Mouse (Mus musculus) C2C12 (cell line): ENCODE results near the gene Btf3l4. TPM values are rescaled to one million over a fixed set of nuclear protein-coding genes. Genes with fewer than 3 reads are reported as not detected.

Source experiments
- H3K27me3 ChIP-seq: one replicate; pipeline ENCODE4 v1.6.1; 2011; ENCODE audit not compliant: control insufficient read depth, insufficient read depth, insufficient read length
- H3K36me3 ChIP-seq: one replicate; pipeline ENCODE4 v1.6.1; 2011; ENCODE audit not compliant: control insufficient read depth, insufficient read depth
- H3K4me3 ChIP-seq: one replicate; pipeline ENCODE4 v1.5.1; 2011; ENCODE audit warnings: mild to moderate bottlenecking, control low read depth; ENCODE audit not compliant: poor library complexity, insufficient read depth, severe bottlenecking
- H3K79me2 ChIP-seq: one replicate; pipeline ENCODE4 v1.6.1; 2011; ENCODE audit not compliant: control insufficient read depth, insufficient read depth
- H3K79me3 ChIP-seq: one replicate; pipeline ENCODE4 v1.6.1; 2011; ENCODE audit warnings: low read depth, control low read depth
- H3ac ChIP-seq: one replicate; pipeline ENCODE3; 2011; ENCODE audit warnings: low read depth; ENCODE audit not compliant: control insufficient read depth, insufficient read length
- CEBPB ChIP-seq: IDR thresholded peaks from one replicate; pipeline ENCODE4 v1.6.1; 2011; ENCODE audit warnings: low read depth, mild to moderate bottlenecking, control low read depth, moderate library complexity
- CTCF ChIP-seq: IDR thresholded peaks from one replicate; pipeline ENCODE4 v1.5.1; 2011; ENCODE audit not compliant: control insufficient read depth, insufficient read depth, insufficient read length
- FOSL1 ChIP-seq: IDR thresholded peaks from one replicate; pipeline ENCODE4 v1.8.0; 2011; ENCODE audit warnings: mild to moderate bottlenecking, low read length; ENCODE audit not compliant: poor library complexity, insufficient read depth, severe bottlenecking
- MAX ChIP-seq: IDR thresholded peaks from one replicate; pipeline ENCODE4 v1.6.1; 2011; ENCODE audit warnings: mild to moderate bottlenecking, control low read depth
- MYOD1 ChIP-seq: IDR thresholded peaks from one replicate; pipeline ENCODE4 v1.6.1; 2011; ENCODE audit warnings: low read depth; ENCODE audit not compliant: control insufficient read depth, insufficient read length
- MYOG ChIP-seq: IDR thresholded peaks from one replicate; pipeline ENCODE4 v1.6.1; 2011; ENCODE audit not compliant: control insufficient read depth, insufficient read length; ENCODE audit errors: extremely low read depth
- USF1 ChIP-seq: IDR thresholded peaks from one replicate; pipeline ENCODE4 v1.6.1; 2011; ENCODE audit warnings: low read depth, mild to moderate bottlenecking, control low read depth, moderate library complexity
- polyA plus RNA-seq: library from polyadenylated mRNA; unstranded; fragments of >200 nt; fragmentation: generic; extraction: Trizol; gene quantifications from one replicate; pipeline ENCODE4 v1.2.1, GENCODE M21; 2012; ENCODE audit warnings: missing spikeins

Btf3l4 gene
- polyA plus RNA-seq, 1 experiment, result 29.1 TPM

- TF ChIP-seq FOSL1 (no peak), CEBPB (no peak), MYOD1 (no peak)
- Histone ChIP-seq H3K79me2 (no peaks in the 10 kb centered on the region), H3K36me3 (no peaks in the 10 kb centered on the region), H3K4me3 (no peak overlapping the region), H3ac (no peak overlapping the region), H3K79me3 (no peaks in the 10 kb centered on the region), H3K27me3 (no peaks in the 10 kb centered on the region)
These were observed 29.9 kb downstream of the Btf3l4 start for GRCm38 (mm10) chr4:108803535-108803934.

- H3ac ChIP-seq, result no peak overlapping the region
- H3K36me3 ChIP-seq, result no peaks in the 10 kb centered on the region
- H3K79me3 ChIP-seq, result no peaks in the 10 kb centered on the region
- no peak overlapping the region for H3K4me3 ChIP-seq
- no peaks in the 10 kb centered on the region for H3K79me2 ChIP-seq
- TF ChIP-seq USF1 (no peak), MYOG (no peak), FOSL1 (no peak), CEBPB (peak; percentile 3), MYOD1 (no peak), CTCF (peak; percentile 22), MAX (no peak)
- no peaks in the 10 kb centered on the region for H3K27me3 ChIP-seq
These were observed 35.2 kb downstream of the Btf3l4 start for GRCm38 (mm10) chr4:108798083-108798830.

GRCm38 (mm10) chr4:108796701-108797100 lies 36.7 kb downstream of the Btf3l4 start:
- no peak for TF ChIP-seq FOSL1
- no peak for TF ChIP-seq CEBPB
- no peak for TF ChIP-seq USF1
- no peak for TF ChIP-seq MAX
- no peak overlapping the region for H3K4me3 ChIP-seq
- no peaks in the 10 kb centered on the region for H3K27me3 ChIP-seq

GRCm38 (mm10) chr4:108793941-108794340 lies 39.5 kb downstream of the Btf3l4 start:
- Histone ChIP-seq H3K4me3 (no peak overlapping the region), H3K36me3 (no peaks in the 10 kb centered on the region), H3ac (no peak overlapping the region), H3K79me2 (no peaks in the 10 kb centered on the region), H3K27me3 (no peaks in the 10 kb centered on the region), H3K79me3 (no peaks in the 10 kb centered on the region)
- no peak for TF ChIP-seq MAX
- TF ChIP-seq CTCF, result no peak
- no peak for TF ChIP-seq CEBPB
- no peak for TF ChIP-seq USF1
- no peak for TF ChIP-seq MYOD1
- TF ChIP-seq FOSL1, result no peak
- no peak for TF ChIP-seq MYOG

More at GRCm38 (mm10) chr4:108796701-108797100, 36.7 kb downstream of the Btf3l4 start:
- Histone ChIP-seq H3K36me3 (no peaks in the 10 kb centered on the region), H3K79me2 (no peaks in the 10 kb centered on the region), H3K79me3 (no peaks in the 10 kb centered on the region), H3ac (no peak overlapping the region)

- no peaks in the 10 kb centered on the region for H3K27me3 ChIP-seq
- H3K4me3 ChIP-seq, result no peak overlapping the region
- no peaks in the 10 kb centered on the region for H3K79me3 ChIP-seq
- TF ChIP-seq MYOG (no peak), CEBPB (no peak), MYOD1 (no peak), CTCF (no peak), FOSL1 (no peak), MAX (no peak), USF1 (no peak)
- no peak overlapping the region for H3ac ChIP-seq
- H3K36me3 ChIP-seq, result no peaks in the 10 kb centered on the region
- H3K79me2 ChIP-seq, result no peaks in the 10 kb centered on the region
These were observed 42.9 kb downstream of the Btf3l4 start for GRCm38 (mm10) chr4:108790507-108790906.

- H3K79me3 ChIP-seq, result no peaks in the 10 kb centered on the region
- no peaks in the 10 kb centered on the region for H3K36me3 ChIP-seq
- no peaks in the 10 kb centered on the region for H3K79me2 ChIP-seq
- no peaks in the 10 kb centered on the region for H3K27me3 ChIP-seq
- TF ChIP-seq USF1 (no peak), CEBPB (peak; percentile 0)
- H3K4me3 ChIP-seq, result no peak overlapping the region
- no peak overlapping the region for H3ac ChIP-seq
These were observed 44.0 kb downstream of the Btf3l4 start for GRCm38 (mm10) chr4:108789258-108789936.
